Mouse (Mus musculus) liver, embryonic 14.5 days (tissue): ENCODE measurements around the gene Phkg1. TPM values are rescaled to one million over a fixed set of nuclear protein-coding genes. Genes with fewer than 3 reads are reported as not detected.

ENCODE experiments used
- ATAC-seq: fragments of 200-750 bp; cut with Nextera tagmentation; 2 replicates; pipeline ENCODE4 v1.8.0; 2017; ENCODE audit warnings: moderate number of reproducible peaks, mild to moderate bottlenecking, moderate library complexity; ENCODE audit not compliant: insufficient read depth
- DNase-seq, 3 experiments: peaks; one replicate each; pipeline ENCODE4 v3.0.0-alpha.2; 2012 to 2013; ENCODE audit warnings: low read depth in 3 of 3, low spot score in 3 of 3
- H3K27ac ChIP-seq: fragments of 300-500 bp; sonication (generic); 2 replicates; pipeline ENCODE4 v1.5.1; 2014; ENCODE audit warnings: moderate library complexity, mild to moderate bottlenecking, control low read depth, inconsistent platforms
- H3K27me3 ChIP-seq: fragments of 300-500 bp; sonication (generic); 2 replicates; pipeline ENCODE4 v1.6.1; 2014; ENCODE audit warnings: mild to moderate bottlenecking, low read length, moderate library complexity; ENCODE audit not compliant: control insufficient read depth, insufficient read depth
- H3K36me3 ChIP-seq: fragments of 300-500 bp; sonication (generic); replicated peaks from 2 replicates; pipeline ENCODE4 v1.6.1; 2014; ENCODE audit warnings: low read depth; ENCODE audit not compliant: control insufficient read depth, insufficient read depth
- H3K4me1 ChIP-seq, 2 experiments: fragments of 200-500 bp in 1 of 2; fragments of 300-500 bp in 1 of 2; sonication (generic) in 1 of 2; replicated peaks; 2 replicates each; pipeline ENCODE4 v1.6.1; 2012 to 2014; ENCODE audit warnings: antibody characterized with exemption in 1 of 2, inconsistent platforms in 1 of 2, low read length in 1 of 2; ENCODE audit not compliant: control insufficient read depth in 2 of 2, insufficient read depth in 2 of 2
- H3K4me2 ChIP-seq: fragments of 300-500 bp; sonication (generic); 2 replicates; pipeline ENCODE4 v1.6.1; 2014; ENCODE audit warnings: low read depth, mild to moderate bottlenecking, control low read depth, moderate library complexity
- H3K4me3 ChIP-seq, 2 experiments: fragments of 200-500 bp in 1 of 2; fragments of 300-500 bp in 1 of 2; sonication (generic) in 1 of 2; 2 replicates each; pipeline ENCODE4 v1.5.1; 2012 to 2014; ENCODE audit warnings: low read depth in 2 of 2, low read length in 2 of 2, mild to moderate bottlenecking in 2 of 2, control low read depth in 1 of 2, inconsistent platforms in 1 of 2, moderate library complexity in 1 of 2; ENCODE audit not compliant: insufficient read depth in 1 of 2
- H3K9ac ChIP-seq: fragments of 300-500 bp; sonication (generic); replicated peaks from 2 replicates; pipeline ENCODE4 v1.6.1; 2014; ENCODE audit warnings: mild to moderate bottlenecking, control low read depth, moderate library complexity
- H3K9me3 ChIP-seq: fragments of 300-500 bp; sonication (generic); 2 replicates; pipeline ENCODE4 v1.6.1; 2016; ENCODE audit warnings: low read length, mixed read lengths; ENCODE audit not compliant: control insufficient read depth
- CTCF ChIP-seq: IDR thresholded peaks from 2 replicates; pipeline ENCODE4 v1.5.1; 2016; ENCODE audit warnings: antibody characterized with exemption, low read depth, control low read depth
- EP300 ChIP-seq: IDR thresholded peaks from 2 replicates; pipeline ENCODE4 v1.6.1; 2016; ENCODE audit warnings: antibody characterized with exemption, low read depth
- WGBS: fragments of 180-500 bp; shearing (Covaris S2); extraction: QIAGEN DNeasy Blood & Tissue Kit; methylation state at CpG from one replicate; pipeline ENCODE4 v1.1.7; 2014; ENCODE audit not compliant: insufficient replicate concordance; 5-methylcytosine and 5-hydroxymethylcytosine counted together
- polyA plus RNA-seq, 2 experiments: library from polyadenylated mRNA; depleted of rRNA in 1 of 2; stranded (reverse) in 1 of 2; unstranded in 1 of 2; fragments of >200 nt; fragmentation: Nextera tagmentation in 1 of 2; extraction: Ambion mirVana in 1 of 2; gene quantifications; 2 replicates each; pipeline versions ENCODE4 v1.2.1 to v1.2.3; 2012 to 2014

Phkg1 gene
- polyA plus RNA-seq, 2 experiments, result 0.10 to 0.18 TPM

DNA sequence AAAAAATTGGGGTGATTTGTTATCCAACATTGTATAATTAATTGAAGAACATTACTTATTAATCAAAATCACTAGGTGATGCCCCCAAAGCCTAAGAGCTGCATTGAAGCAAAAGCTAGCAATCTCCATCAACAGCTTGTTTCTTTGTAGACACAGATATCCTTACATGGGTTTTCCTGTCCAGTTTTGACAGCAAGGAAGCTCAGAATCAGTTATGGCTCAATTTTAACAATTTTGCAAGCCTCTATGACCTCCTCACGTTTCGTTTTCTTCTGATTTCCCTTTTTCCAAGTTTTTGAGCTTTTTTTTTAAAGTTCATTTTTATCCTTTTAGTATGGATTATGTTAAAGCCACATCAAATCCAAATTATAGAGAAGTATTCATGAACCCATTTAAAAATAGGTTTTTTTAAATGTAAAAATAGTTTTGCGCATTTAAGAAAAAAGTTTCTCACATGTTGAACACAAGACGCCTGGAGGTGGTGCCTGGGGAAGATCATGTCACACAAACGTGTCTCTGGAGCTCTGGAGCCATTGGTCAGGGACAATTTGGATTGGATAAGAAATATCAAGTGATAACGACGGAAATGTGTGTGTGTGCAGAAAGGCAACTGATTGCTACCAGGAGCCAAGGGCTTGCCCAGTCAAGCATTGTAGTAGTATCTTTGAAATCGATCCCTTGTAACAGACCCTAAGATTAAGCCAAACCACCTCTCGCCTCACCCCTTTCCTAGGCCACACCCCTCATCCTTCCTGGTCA is 42.6 kb upstream of the Phkg1 start:
- peak overlapping the region; percentile 36 for H3K9ac ChIP-seq
- ATAC-seq (peak; percentile 20), DNase-seq (no peak)
- peak overlapping the region; percentile 64 for H3K4me2 ChIP-seq
- 2% methylated on average over 9 of the region's 9 CpGs for WGBS
- H3K27me3 ChIP-seq, result no peaks in the 10 kb centered on the region
- peak overlapping the region; percentile 0 for H3K27ac ChIP-seq
- peaks cover 7% of the 10 kb centered on the region for H3K36me3 ChIP-seq
- H3K9me3 ChIP-seq, result no peaks in the 10 kb centered on the region
- TF ChIP-seq EP300 (no peak), CTCF (no peak)
- H3K4me1 ChIP-seq, result peaks cover 12 to 18% of the 10 kb centered on the region in 2 experiments
- peak overlapping the region; percentile 57 to 74 for H3K4me3 ChIP-seq

DNA sequence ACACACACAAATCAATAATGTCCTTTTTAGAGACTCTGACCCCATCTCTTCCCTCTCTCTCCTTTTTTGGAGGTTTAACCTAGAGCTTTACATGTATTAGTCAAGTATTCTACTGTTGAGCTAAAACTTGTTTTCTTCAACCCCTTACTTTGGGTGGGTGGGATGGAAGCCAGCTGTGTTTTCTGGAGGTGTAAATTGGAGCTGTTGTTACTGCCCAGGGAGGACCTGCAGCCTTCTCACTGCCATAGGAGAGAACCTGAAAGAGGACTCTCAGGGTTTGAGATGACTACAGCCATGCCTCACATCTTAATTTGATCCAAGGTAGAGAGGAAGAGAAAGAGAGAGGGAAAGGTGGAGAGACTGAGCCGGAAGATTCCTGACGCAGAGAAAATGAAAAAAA is 41.9 kb upstream of the Phkg1 start:
- Histone ChIP-seq H3K27ac (no peak overlapping the region), H3K4me2 (peak overlapping the region; percentile 64), H3K4me1 (peaks cover 12 to 18% of the 10 kb centered on the region in 2 experiments), H3K36me3 (peaks cover 4% of the 10 kb centered on the region), H3K9ac (no peak overlapping the region), H3K4me3 (no peak overlapping the region), H3K9me3 (no peaks in the 10 kb centered on the region), H3K27me3 (no peaks in the 10 kb centered on the region)
- TF ChIP-seq EP300 (no peak), CTCF (no peak)
- WGBS, result 53% methylated on average over 2 of the region's 2 CpGs
- no peak for ATAC-seq
- no peak for DNase-seq

DNA sequence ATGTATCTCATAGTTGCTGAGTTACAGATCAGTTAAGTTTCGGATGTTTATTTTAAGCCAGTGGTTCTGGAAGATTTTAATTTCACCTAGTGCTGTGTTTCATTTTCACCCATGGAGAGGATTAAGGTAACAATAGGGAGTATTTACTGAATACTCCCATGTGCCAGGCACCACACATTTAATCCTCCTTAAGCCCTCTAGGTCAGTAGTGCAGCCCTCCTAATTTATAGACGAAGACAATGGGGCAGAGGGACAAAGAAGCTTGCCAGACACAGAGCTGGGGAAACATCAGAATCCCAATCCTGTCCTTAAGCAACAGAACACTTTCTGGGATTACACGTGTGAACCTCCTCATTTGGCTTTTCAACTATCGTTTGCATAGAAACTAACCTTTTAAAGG is 38.6 kb upstream of the Phkg1 start:
- no peak for TF ChIP-seq CTCF
- no peak for TF ChIP-seq EP300
- WGBS, result 57% methylated on average over 4 of the region's 4 CpGs
- DNase-seq, result no peak
- H3K9me3 ChIP-seq, result no peaks in the 10 kb centered on the region
- H3K4me2 ChIP-seq, result no peak overlapping the region
- no peaks in the 10 kb centered on the region for H3K27me3 ChIP-seq
- no peak overlapping the region for H3K9ac ChIP-seq
- no peak overlapping the region for H3K27ac ChIP-seq
- H3K4me3 ChIP-seq, result no peak overlapping the region
- peaks cover 7 to 11% of the 10 kb centered on the region in 2 experiments; a peak in 3 of 4 replicates for H3K4me1 ChIP-seq
- no peaks in the 10 kb centered on the region for H3K36me3 ChIP-seq
- ATAC-seq, result no peak

DNA sequence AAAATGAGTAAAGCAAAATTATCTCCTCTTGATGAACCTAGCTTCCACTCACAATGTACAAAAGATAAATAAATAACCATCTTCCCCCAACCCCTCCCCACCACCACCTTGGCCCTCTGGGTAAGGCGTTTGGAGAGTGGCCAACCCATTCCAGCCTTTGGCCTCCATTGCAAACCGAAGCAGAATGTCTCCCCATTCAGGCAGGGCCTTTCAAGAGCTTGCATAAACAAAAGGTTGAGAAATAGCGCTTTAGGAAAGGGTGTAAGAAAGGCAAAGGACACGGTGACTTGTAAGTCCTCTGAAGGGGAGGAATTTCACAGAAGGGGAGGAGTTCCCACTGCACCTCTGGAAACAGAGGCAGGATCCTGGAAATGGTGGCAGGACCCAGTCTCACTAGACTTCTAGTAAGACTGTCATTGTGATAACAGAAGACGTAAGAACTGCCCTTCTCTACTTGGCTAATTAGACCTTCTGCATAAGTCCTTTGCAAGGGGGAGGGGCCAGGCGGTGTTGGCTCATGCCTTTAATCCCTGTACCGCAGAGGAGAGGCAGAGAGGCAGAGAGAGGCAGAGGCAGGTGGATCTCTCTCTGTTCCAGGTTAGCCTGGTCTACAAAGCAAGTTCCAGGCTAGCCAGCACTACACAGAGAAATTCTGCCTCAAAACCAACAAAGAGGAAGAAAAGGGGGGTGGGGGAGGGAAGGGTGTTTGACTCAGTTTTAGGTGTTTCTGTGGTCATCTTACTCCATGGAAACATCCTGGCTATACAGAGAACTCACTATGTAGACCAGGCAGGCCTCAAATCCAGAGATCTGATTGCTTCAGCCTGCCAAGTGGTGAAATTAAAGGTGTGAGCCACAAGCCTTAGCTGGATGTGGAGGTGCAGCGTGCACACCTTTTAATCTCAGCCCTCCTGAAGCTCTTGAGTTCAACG is 31.8 kb upstream of the Phkg1 start:
- H3K4me2 ChIP-seq, result no peak overlapping the region
- ATAC-seq, result no peak
- no peak for TF ChIP-seq EP300
- no peak for TF ChIP-seq CTCF
- WGBS, result 44% methylated on average over 9 of the region's 9 CpGs
- no peak for DNase-seq
- H3K9ac ChIP-seq, result no peak overlapping the region
- H3K27ac ChIP-seq, result no peak overlapping the region
- H3K27me3 ChIP-seq, result no peaks in the 10 kb centered on the region
- H3K4me3 ChIP-seq, result no peak overlapping the region
- H3K4me1 ChIP-seq, result peaks cover 0 to 6% of the 10 kb centered on the region in 2 experiments; a peak in 2 of 4 replicates
- H3K9me3 ChIP-seq, result no peaks in the 10 kb centered on the region
- H3K36me3 ChIP-seq, result no peaks in the 10 kb centered on the region

DNA sequence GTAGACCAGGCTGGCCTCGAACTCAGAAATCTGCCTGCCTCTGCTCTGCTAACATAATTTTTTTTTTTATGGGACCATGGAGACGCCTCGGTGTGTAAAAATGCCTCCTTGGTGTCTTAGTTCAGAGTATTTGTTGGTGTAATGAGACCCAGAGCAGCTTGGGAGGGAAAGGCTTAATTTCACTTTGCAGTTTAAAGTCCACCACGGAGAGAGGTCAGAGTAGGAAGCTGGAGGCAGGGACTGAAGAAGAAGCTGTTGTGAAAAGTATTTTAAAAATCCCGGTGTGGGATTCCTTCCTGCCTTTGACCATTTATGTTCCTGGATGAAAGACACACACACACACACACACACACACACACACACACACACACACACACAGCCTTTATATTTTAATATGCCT is 27.6 kb upstream of the Phkg1 start:
- 62% methylated on average over 5 of the region's 5 CpGs for WGBS
- DNase-seq (no peak), ATAC-seq (no peak)
- Histone ChIP-seq H3K27me3 (no peaks in the 10 kb centered on the region), H3K4me3 (no peak overlapping the region), H3K9ac (no peak overlapping the region), H3K9me3 (no peaks in the 10 kb centered on the region), H3K4me1 (peaks cover 0 to 6% of the 10 kb centered on the region in 2 experiments; a peak in 2 of 4 replicates), H3K36me3 (no peaks in the 10 kb centered on the region), H3K4me2 (no peak overlapping the region), H3K27ac (no peak overlapping the region)
- TF ChIP-seq EP300, result no peak
